Mouse (Mus musculus) thymus, adult 18-20 months (tissue): ENCODE results near the gene Atp23.

ENCODE experiments used
- DNase-seq, 2 experiments: peaks; one replicate each; pipeline ENCODE4 v3.0.0; 2022; ENCODE audit warnings: mixed read lengths in 2 of 2

Gene Atp23

DNA sequence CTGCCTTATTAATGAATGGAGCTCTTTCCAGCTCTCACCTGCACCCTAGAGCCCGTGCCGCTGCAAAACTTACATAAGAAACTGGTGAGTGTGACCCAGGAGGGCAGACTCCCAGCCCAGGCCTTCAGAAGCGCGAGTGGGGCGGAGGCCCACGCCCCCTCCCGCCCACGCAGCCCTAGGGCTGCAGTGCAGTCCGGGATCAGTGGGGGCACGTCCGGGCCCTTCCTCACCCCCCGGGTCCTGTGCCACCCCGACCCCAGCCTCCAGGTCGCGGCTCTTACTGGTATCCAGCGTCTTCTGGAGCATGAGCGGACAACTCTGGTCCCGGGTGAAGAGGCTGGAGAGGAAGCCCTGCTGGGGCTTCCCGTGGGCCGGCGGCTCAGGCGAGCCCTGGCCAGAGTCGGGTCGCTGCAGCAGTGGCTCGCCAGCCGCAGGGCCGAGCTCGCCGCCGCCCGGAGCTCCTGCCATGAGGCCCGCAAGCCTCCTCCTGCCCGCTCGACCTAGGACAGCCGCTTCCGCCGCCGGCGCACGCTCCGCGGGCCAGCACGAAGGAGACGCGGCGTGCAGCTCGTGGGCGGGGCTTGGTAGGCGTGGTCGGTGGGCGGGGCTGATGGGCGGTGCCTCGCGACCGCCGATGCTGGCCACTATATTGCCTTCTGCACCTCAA lies at the start of gene Atp23:
Atp23 (minus strand) TSS at position 535 of the 667 bp plus-strand sequence.
- peak; percentile 79 to 82 for DNase-seq

DNA sequence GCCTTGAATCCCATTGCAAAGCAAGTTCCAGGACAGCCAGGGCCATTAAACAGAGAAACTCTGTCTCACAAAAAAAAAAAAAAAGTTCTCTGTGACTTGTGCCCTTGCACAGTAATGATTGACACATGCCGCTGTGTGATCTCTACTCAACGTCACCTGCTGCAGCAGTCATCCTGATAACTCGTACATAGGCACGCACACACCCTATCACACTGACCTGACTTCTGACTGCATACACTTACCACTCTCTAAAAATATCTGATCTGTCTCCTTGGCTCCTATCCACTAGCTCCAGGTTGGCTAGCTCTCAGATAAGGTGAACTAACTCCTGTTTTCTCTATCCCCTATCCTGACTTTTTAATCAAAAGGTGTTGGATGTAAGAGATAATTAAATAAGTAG lies 49.4 kb upstream of the Atp23 start:
- DNase-seq, result no peak

DNA sequence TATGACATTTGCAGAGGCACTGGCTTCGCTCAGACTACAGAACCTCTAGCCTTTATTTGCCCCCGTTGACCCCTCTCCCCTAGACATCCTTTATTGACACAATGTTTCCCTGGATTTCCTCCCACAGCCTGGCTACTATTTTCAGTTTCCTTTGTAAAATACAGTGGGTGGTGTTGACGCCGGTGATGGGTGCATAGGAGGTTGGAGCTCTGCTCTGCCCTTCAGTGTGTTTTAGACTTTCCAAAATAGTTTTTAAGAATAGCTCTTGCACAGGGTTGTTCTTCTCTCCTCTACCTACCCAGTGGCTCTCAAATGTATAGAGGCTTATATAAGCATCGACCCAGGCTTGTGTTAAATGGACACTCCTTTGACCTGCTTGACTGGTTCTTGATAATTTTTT lies 48.7 kb upstream of the Atp23 start:
- no peak for DNase-seq

DNA sequence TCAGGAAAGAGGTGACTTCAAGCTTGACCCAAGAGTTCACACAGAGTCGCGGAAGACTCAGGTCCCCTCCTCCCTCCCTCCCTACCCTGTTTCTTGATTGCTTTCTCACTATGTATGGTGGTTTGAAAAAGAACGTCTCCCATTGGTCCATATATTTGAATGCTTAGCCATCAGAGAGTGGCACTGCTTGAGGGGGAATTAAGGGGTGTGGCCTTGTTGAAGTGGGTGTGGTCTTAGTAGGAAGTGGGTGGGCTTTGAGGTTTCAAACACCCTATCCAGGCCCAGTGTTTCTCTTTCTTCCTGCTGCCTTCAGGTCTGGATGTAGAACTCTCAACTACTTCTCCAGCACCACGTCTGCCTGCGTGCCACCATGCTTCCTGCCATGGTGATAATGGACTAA lies 44.4 kb upstream of the Atp23 start:
- no peak for DNase-seq

- DNase-seq, result no peak
Observed at GRCm38 (mm10) chr10:126940949-126941348, 39.8 kb upstream of the Atp23 start.

DNA sequence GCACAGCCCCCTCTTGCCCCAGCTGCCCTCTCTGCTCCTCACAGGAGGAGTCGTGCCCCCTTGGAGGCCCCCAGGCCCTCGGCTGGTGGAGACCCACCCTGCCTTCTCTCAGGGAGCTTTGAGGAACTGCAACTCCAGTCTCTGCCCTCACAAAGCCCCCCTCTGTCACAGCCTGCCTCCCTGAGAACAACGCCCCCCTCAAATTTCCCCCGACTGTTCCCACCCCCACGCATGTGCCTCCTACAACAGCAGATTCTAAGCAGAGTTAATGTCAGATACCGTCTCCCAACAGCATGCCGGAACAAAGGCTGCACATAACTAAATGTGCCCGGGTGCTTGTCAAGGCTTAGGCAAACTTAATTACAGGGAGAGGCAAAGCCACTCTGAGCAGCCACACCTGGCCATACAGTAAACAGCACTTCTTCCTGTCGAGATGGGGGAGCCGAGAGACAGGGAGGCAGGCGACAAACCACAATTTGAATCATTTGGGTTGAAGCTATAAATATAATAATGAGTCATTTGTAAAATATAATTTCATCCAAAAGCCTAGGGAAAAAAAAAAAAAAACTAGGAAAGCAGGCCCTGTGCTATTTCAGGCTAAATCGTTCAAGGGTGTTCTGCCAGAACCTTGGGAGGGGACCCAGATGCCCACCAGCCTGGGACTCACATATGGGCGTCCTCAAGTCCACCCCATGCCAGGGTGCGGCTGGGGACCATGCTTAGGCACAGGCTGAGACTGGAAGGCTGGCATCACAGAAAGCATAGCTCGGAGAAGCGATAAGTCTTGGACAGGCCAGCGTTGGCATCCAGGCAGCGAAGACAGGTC lies 34.6 kb upstream of the Atp23 start:
- peak in 1 of 2 experiments; percentile 27 for DNase-seq

- DNase-seq, result no peak
Observed at GRCm38 (mm10) chr10:126935121-126935520, 34.0 kb upstream of the Atp23 start.

- DNase-seq, result no peak
Observed at GRCm38 (mm10) chr10:126934561-126934960, 33.4 kb upstream of the Atp23 start.

GRCm38 (mm10) chr10:126931760-126932139 lies 30.6 kb upstream of the Atp23 start:
- no peak for DNase-seq

GRCm38 (mm10) chr10:126931123-126931759 lies 30.1 kb upstream of the Atp23 start:
- no peak for DNase-seq

GRCm38 (mm10) chr10:126930270-126931121 lies 29.3 kb upstream of the Atp23 start:
- DNase-seq, result no peak

- DNase-seq, result no peak
Observed at GRCm38 (mm10) chr10:126929543-126929942, 28.4 kb upstream of the Atp23 start.

DNA sequence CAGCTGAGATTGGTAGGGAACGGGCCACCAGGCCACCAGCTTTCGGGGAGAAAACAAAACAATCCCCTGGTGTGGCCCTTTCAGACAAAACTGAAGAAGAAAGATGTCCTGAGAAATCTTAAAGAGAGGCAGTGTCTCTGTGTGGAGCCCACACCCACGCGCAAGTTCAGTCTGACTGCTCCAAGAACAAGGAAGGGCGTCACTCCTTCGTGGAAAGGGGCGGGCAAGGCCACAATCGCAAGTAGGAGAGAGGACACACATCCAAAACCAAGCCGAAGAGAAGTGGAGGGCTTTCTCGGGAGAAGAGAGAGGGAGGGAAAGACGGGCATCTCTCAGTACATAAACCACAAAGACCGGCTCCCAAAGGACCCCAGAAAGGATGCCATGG lies 27.7 kb upstream of the Atp23 start:
- DNase-seq, result no peak

DNA sequence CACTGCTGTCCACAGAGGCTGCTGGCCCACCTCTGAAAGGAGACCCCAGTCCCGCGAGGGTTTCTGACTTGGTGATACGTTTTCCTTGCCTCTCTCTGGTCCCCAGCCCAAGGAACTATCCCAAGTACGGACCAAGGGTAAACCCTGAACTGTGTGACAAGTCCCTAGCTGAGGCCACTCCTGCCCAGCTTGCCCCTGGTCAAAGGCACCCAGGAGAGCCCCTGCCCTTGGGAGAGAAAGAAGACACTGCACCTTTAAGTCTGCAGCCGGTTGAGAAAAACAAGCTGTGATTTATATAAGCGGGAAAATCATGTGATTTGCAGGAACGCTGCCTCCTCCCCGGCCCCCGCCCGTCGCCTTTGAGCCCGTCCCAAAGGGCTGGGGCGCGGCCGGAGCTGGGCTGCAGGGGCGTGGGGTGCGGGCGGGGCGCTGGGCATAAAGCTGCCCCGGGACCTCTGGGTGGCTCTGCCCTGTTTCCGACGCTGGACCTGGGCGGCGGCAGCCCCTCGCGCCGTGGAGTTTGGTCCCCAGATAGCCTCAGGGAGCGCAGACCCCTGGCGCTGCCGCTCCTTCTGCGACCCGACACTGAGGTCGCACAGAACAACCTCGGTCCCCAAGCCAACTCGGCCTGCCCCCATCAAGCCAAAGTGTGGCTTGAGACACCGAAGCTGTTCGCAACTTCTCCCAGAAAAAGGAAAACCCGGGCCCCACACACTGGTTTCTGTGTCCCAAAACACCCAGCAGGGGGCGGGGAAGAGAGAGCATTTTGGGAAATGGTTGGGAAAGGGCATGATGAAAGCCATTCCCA lies 27.1 kb upstream of the Atp23 start:
- DNase-seq, result no peak

- no peak for DNase-seq
Observed at GRCm38 (mm10) chr10:126927101-126927961, 26.2 kb upstream of the Atp23 start.

- no peak for DNase-seq
Observed at GRCm38 (mm10) chr10:126925391-126925790, 24.2 kb upstream of the Atp23 start.

GRCm38 (mm10) chr10:126924087-126924486 lies 22.9 kb upstream of the Atp23 start:
- DNase-seq, result no peak

DNA sequence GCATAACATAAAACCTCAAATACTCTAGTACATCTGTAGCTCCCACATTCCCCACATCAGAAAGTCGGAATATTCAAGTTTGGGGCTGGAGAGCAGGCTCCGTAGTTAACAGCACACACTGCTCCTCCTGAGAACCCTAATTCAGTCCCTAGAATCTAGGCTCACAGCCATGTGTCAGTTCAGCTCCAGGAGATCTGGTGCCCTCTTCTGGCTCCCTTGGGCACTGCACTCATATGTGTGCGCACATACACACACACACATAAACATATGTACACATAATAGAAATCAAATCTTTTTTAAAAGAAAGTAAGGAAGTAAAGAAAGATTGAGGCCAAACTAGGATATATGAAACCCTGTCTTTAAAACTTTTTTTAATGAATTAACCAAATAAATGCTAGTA lies 19.1 kb upstream of the Atp23 start:
- DNase-seq, result no peak

- peak; percentile 68 to 73 for DNase-seq
Observed at GRCm38 (mm10) chr10:126919067-126919466, 17.9 kb upstream of the Atp23 start.

DNA sequence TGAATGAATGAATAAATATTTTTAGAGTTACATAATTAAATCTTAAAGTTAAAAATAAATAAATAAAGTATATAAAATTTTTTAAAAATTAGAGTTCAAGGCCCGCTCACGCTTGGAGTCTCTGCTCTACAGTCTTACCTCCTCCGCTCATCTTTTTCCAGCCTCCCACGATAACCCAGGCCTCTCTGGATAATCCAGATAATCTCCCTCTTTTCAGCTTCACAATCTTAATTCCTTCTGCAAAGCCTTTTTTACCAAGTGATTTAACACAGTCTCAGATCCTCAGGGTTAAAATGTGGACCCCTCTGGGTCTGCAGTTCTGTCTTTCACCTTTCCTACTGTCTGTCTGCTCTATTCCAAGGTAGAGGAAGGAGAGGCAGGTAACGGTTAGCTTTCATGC lies 13.1 kb upstream of the Atp23 start:
- no peak for DNase-seq

- no peak for DNase-seq
Observed at GRCm38 (mm10) chr10:126911479-126911878, 10.3 kb upstream of the Atp23 start.
